Mouse (Mus musculus): Measurements from ENCODE around the gene Padi3. TPM values are rescaled to one million over a fixed set of nuclear protein-coding genes. Genes with fewer than 3 reads are reported as not detected.

Gene Padi3
- polyA plus RNA-seq, 1 experiment = not detected

GRCm38 (mm10) chr4:140741401-140741800, 69.0 kb downstream of the Padi3 start:
- no peak overlapping the region for H3K4me3 ChIP-seq (replicated peaks; ENCODE audit: insufficient read depth, low read depth, low read length)
- TF ChIP-seq CTCF (IDR thresholded peaks at IDR 0.05; ENCODE audit: borderline replicate concordance, insufficient read depth, low read depth, low read length) (no peak), POLR2A (IDR thresholded peaks at IDR 0.05; ENCODE audit: borderline replicate concordance, insufficient read depth, low read length) (no peak)
- DNase-seq = no peak
- H3K4me1 ChIP-seq (ENCODE audit: control insufficient read depth, insufficient read depth, low read length) = no peaks in the 10 kb centered on the region
- H3K27me3 ChIP-seq (ENCODE audit: control insufficient read depth, insufficient read depth, low read length) = no peaks in the 10 kb centered on the region
- H3K27ac ChIP-seq (ENCODE audit: insufficient read depth, low read length) = no peak overlapping the region
- WGBS = 83% methylated on average over 6 of the region's 6 CpGs

- WGBS = 91% methylated on average over 11 of the region's 11 CpGs
- H3K4me3 ChIP-seq (replicated peaks; ENCODE audit: insufficient read depth, low read depth, low read length) = no peak overlapping the region
- no peak for DNase-seq
- no peak for TF ChIP-seq POLR2A (IDR thresholded peaks at IDR 0.05; ENCODE audit: borderline replicate concordance, insufficient read depth, low read length)
- no peak for TF ChIP-seq CTCF (IDR thresholded peaks at IDR 0.05; ENCODE audit: borderline replicate concordance, insufficient read depth, low read depth, low read length)
- no peak overlapping the region for H3K27ac ChIP-seq (ENCODE audit: insufficient read depth, low read length)
- H3K4me1 ChIP-seq (ENCODE audit: control insufficient read depth, insufficient read depth, low read length) = no peaks in the 10 kb centered on the region
- no peaks in the 10 kb centered on the region for H3K27me3 ChIP-seq (ENCODE audit: control insufficient read depth, insufficient read depth, low read length)
These were observed 69.8 kb downstream of the Padi3 start for GRCm38 (mm10) chr4:140740655-140741054.

Other genes with a start within 250 kb of the Padi3 start
- gene Arhgef10l, start 144.6 kb downstream of the Padi3 start, polyA plus RNA-seq (2012; rRNA removed) = 52.7 and 55.5 TPM in 2 replicates
- 40.0 and 40.6 TPM in 2 replicates for gene Rcc2, start 110.1 kb downstream of the Padi3 start, polyA plus RNA-seq (2012; rRNA removed)
- gene Padi6, start 68.0 kb downstream of the Padi3 start, polyA plus RNA-seq (2012; rRNA removed) = not detected in 2 replicates
- gene Padi4, start 36.4 kb downstream of the Padi3 start, polyA plus RNA-seq (2012; rRNA removed) = 0.11 and 0.14 TPM in 2 replicates
- gene Padi1, start 35.1 kb upstream of the Padi3 start, polyA plus RNA-seq (2012; rRNA removed) = 0.05 and 0.08 TPM in 2 replicates
- gene Padi2, start 95.7 kb upstream of the Padi3 start, polyA plus RNA-seq (2012; rRNA removed) = 22.2 and 25.2 TPM in 2 replicates
- 320 and 325 TPM in 2 replicates for gene Sdhb, start 150.6 kb upstream of the Padi3 start, polyA plus RNA-seq (2012; rRNA removed)
- 194 and 198 TPM in 2 replicates for gene Atp13a2, start 176.2 kb upstream of the Padi3 start, polyA plus RNA-seq (2012; rRNA removed)
- gene Mfap2, start 199.8 kb upstream of the Padi3 start, polyA plus RNA-seq (2012; rRNA removed) = 3.1 and 3.4 TPM in 2 replicates
- gene Crocc, start 249.9 kb upstream of the Padi3 start, polyA plus RNA-seq (2012; rRNA removed) = 39.4 and 41.3 TPM in 2 replicates

Measured in cerebellum, adult 2 months (tissue).